16 mouse cellular contexts compared by ENCODE assay signal in genomic region chr8:116255398-116255797, GRCm38 (mm10).
"Had no signal": no experiment of that assay in that cellular context is flagged by ENCODE, and none has a peak within 500 bp of the region (broad histone marks: within the 10 kb centered on the region; RNA-seq: fewer than 3 reads in every experiment).

No protein-coding gene starts in this region.

- H3K27ac ChIP-seq: liver, embryonic 15.5 days; lung, embryonic 15.5 days; macrophage; midbrain, embryonic 13.5 days; midbrain, embryonic 15.5 days; neural tube, embryonic 12.5 days; stomach, embryonic 15.5 days; stomach, postnatal 0 days had no signal

- H3K36me3 ChIP-seq: liver, embryonic 15.5 days; lung, embryonic 15.5 days; midbrain, embryonic 13.5 days; midbrain, embryonic 15.5 days; neural tube, embryonic 12.5 days; stomach, embryonic 15.5 days had no signal

- H3K4me1 ChIP-seq: liver, embryonic 15.5 days; megakaryocyte, embryonic 14.5 days; midbrain, embryonic 13.5 days; neural tube, embryonic 12.5 days had no signal

- H3K4me3 ChIP-seq: liver, embryonic 15.5 days; lung, embryonic 15.5 days; megakaryocyte, embryonic 14.5 days; midbrain, embryonic 13.5 days; midbrain, embryonic 15.5 days; neural tube, embryonic 12.5 days; stomach, embryonic 15.5 days had no signal

- H3K9me3 ChIP-seq: liver, embryonic 15.5 days; lung, embryonic 15.5 days; midbrain, embryonic 13.5 days; midbrain, embryonic 15.5 days; neural tube, embryonic 12.5 days; stomach, embryonic 15.5 days had no signal

- ATAC-seq: liver, postnatal 0 days; midbrain, embryonic 13.5 days; midbrain, embryonic 15.5 days had no signal

- H3K27me3 ChIP-seq: liver, embryonic 15.5 days; lung, embryonic 15.5 days; megakaryocyte, embryonic 14.5 days; midbrain, embryonic 13.5 days; midbrain, embryonic 15.5 days; neural tube, embryonic 12.5 days; stomach, embryonic 15.5 days had no signal

- H3K9ac ChIP-seq: liver, embryonic 15.5 days; liver, postnatal 0 days; lung, embryonic 15.5 days; midbrain, embryonic 13.5 days; midbrain, embryonic 15.5 days; neural tube, embryonic 12.5 days; stomach, embryonic 15.5 days had no signal

- DNase-seq: liver, postnatal 0 days; lung, postnatal 14 days; right cerebral cortex, postnatal 14 days; thymus, adult 2 months; thymus, postnatal 25 days; thymus, postnatal 4 days had no signal

- H3K4me2 ChIP-seq: liver, embryonic 15.5 days; lung, embryonic 15.5 days; midbrain, embryonic 11.5 days; midbrain, embryonic 13.5 days; midbrain, embryonic 15.5 days; neural tube, embryonic 12.5 days; stomach, embryonic 15.5 days had no signal
